Mouse (Mus musculus): Measurements from ENCODE around the gene Lrrc74b.

GRCm38 (mm10) chr16:17528276-17528675 is 32.8 kb downstream of the Lrrc74b start:
- no peak for TF ChIP-seq POLR2AphosphoS5 (IDR thresholded peaks at IDR 0.05; ENCODE audit: insufficient replicate concordance, low read depth, low read length)
- TF ChIP-seq CTCF (IDR thresholded peaks at IDR 0.05; ENCODE audit: low read depth, low read length): no peak
